Mouse (Mus musculus): ENCODE data around the gene Ces3b.
"Not testable (repeated sequence)": the region's sequence is repeated elsewhere in the genome, so short reads cannot be mapped to it uniquely, and the experiment has no call there.

GRCm38 (mm10) chr8:105067905-105068304, 15.6 kb upstream of the Ces3b start:
- not testable (repeated sequence) for TF ChIP-seq POLR2A (IDR thresholded peaks at IDR 0.05; ENCODE audit: low read depth, low read length); CTCF (IDR thresholded peaks at IDR 0.05; ENCODE audit: borderline replicate concordance, insufficient read depth, low read length)

Data from embryonic fibroblast, embryonic 13.5 days (primary cell).